Mouse (Mus musculus): ENCODE results near the gene Tex35.

Tex35 gene

DNA sequence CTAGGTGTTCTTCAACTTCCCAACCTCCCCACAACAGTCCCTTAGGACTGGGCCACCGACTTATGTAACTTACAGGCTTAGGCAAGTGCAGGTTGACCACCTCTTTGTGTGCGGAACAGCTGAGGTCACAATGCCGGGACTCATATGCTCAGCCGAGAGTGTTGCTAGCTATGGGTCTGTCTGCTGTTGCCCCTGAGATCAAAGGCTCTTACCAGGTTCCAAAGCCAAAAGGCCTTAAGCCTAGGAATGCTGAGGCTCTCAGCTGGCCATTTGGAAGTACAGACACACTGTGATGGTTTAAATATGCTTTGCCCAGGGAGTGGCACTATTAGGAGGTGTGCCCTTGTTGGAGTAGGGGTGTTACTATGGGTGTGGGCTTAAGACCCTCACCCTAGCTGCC lies at the start of gene Tex35:
Gene Tex35, minus strand, starts transcription at position 101 of the 400 bp plus-strand sequence.
- no peak for DNase-seq (ENCODE audit: low spot score)

- DNase-seq (ENCODE audit: low spot score) = no peak
Measured at GRCm38 (mm10) chr1:157153781-157154180, 45.3 kb upstream of the Tex35 start.

DNA sequence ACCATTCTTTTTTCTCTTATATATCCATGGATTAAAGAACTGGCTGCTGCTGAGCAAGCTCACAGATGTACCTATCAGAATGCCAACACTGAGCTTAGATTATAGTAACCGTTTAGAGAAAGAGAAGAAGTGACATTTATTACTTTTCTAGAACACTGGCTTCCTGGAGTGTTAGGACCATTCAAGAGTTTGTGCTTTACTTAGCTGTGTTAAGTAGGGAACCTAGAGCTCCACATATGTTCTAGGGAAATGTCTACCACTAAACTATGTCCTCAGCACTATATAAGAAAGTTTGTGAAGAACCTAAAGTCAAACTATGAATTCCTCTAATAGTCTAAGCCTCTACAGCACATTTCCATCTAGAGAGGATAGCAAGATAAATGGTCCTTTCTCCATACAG lies 41.6 kb upstream of the Tex35 start:
- no peak for DNase-seq (ENCODE audit: low spot score)

GRCm38 (mm10) chr1:157144621-157145020 lies 36.1 kb upstream of the Tex35 start:
- DNase-seq (ENCODE audit: low spot score) = no peak

GRCm38 (mm10) chr1:157143326-157143932 lies 34.9 kb upstream of the Tex35 start:
- DNase-seq (ENCODE audit: low spot score) = no peak

DNA sequence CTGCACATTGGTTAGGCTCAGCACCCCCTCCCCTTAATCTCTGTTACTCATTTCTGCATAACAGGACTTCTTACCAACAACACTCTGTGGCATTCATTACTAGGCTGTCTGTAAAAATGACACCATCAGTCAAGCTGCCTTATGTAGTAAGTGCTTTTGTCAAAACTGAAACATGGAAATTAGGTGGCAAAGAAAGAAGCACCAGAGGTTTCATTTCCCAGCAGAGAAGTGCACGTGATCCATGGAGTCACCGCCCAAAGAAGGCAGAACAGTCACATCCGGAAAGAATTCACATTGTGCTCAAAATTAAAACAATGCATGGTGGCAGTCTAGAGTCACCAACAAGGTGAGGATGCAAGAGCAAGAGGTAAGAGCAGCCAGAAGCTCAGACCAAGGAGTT lies 32.5 kb upstream of the Tex35 start:
- no peak for DNase-seq (ENCODE audit: low spot score)

DNA sequence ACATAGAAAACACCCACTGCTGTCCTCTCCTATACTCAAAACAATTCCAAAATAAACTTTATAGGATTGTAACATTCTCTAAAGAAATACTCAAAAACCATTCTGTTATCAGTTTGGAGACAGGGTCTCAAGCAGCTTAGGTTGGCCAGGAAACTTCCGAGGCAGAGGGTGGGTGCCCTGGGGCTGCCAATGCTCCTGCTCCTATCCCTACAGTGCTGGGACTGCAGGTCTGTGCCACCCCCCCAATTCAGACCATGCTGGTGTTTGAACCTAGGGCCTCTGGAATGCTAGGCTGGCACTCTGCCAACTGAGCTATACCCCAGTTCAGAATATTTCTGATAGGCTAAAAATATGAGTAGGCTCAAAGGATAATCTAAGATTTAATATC lies 29.4 kb upstream of the Tex35 start:
- no peak for DNase-seq (ENCODE audit: low spot score)

- no peak for DNase-seq (ENCODE audit: low spot score)
Measured at GRCm38 (mm10) chr1:157137132-157137853, 28.8 kb upstream of the Tex35 start.

GRCm38 (mm10) chr1:157128219-157128618 lies 19.7 kb upstream of the Tex35 start:
- DNase-seq (ENCODE audit: low spot score) = no peak

GRCm38 (mm10) chr1:157123836-157124235 lies 15.4 kb upstream of the Tex35 start:
- DNase-seq (ENCODE audit: low spot score) = no peak

DNA sequence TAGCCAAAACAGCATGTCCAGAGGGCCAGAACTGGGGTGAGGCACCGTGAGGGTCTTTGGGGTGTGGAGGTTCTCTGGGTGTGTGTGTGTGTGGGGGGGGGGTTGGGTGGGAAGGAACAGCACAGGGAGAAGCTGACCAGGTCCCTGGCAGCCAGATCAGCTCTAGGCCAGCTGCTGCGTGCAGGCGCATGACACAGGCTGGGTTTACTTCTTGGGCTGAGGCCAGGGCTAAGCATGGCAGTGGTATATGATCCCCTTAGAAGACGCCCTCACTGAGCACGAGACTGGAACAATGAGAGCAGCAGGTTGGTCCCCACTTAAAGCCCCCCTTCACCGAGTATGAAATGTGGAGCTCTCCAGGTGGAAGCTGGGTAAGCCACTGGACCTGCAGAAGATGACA lies 10.7 kb upstream of the Tex35 start:
- DNase-seq (ENCODE audit: low spot score) = no peak

DNA sequence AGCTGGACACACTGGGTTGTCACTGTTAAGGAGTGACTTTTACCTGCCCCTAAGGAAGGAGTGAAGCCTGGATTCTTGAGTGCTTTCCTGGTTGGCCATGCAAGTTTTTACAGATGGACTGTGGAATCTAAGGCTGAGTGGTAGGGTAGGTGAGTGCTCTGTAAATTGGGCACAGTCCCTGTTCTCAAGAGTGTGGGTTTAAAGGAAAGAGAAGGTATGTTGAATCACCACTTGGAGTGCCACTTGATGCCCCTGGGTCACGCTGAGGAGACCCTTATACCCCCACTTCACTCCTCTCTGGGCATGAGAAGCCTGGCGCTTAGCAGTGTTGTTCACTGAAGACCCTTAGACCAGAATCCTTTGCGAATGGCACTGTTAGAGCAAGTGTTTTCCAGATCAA lies 9.0 kb upstream of the Tex35 start:
- DNase-seq (ENCODE audit: low spot score) = no peak

DNA sequence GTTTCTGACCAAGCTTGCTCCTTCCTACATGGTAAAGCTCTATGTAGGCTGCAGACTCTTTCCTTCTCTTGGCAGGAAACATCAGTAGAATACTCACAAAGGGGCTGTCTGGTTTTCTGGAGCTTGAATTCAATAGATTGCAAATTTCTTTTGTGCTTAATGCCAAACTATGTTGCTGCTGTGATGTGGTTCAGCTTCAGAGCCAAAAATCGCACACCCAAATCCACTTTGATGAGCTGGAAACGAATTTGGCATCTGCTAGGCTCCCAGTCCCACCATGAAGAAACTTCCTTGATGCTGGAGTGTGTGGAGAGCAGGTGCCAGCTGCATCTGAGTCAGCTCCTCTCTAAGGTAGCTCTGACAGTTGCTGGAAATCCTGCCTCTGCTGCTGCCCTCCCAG lies 6.0 kb upstream of the Tex35 start:
- DNase-seq (ENCODE audit: low spot score) = no peak

GRCm38 (mm10) chr1:157110287-157110835 lies 1.9 kb upstream of the Tex35 start:
- DNase-seq (ENCODE audit: low spot score) = no peak

- DNase-seq (ENCODE audit: low spot score) = no peak
Measured at GRCm38 (mm10) chr1:157101122-157101865, 7.2 kb downstream of the Tex35 start.

GRCm38 (mm10) chr1:157095534-157095933 lies 12.9 kb downstream of the Tex35 start:
- no peak for DNase-seq (ENCODE audit: low spot score)

DNA sequence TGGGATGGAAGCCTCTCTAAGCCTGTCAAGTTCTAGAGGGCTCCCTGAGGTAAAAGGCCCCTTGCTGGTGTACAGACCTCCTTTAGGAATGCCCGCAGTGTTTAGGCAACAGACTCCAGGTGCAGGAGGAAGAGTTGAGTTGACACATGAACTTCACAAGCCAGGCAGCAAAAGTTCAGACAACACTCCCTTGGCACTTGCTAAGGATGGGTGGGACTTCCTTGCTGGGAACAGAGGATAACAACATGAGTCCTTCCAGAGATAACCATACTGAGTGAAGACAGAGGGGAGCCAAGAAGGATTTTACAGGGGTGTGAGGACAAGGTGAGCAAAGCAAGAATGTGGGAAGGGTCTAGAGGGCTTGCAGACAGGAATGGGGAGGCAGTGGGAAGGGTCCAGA lies 15.9 kb downstream of the Tex35 start:
- DNase-seq (ENCODE audit: low spot score) = no peak

DNA sequence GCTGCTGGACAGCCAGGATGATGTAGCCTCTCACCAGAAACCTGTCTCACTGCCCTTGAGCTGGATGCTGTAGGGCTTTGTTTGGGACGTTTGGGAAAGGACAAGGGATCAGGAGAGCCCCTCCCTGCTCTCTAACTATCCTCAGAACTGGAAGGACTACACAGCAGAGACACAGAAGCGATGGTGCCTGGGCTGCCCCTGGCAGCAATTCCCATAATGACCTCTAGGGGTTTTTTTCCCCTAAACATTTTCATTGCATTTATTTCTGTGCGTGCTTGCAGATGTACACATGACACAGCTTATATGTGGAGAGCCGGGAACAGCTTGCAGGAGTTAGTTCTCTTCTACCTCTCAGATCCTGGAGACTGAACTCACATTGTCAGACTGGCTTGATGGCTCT lies 16.3 kb downstream of the Tex35 start:
- DNase-seq (ENCODE audit: low spot score) = no peak

DNA sequence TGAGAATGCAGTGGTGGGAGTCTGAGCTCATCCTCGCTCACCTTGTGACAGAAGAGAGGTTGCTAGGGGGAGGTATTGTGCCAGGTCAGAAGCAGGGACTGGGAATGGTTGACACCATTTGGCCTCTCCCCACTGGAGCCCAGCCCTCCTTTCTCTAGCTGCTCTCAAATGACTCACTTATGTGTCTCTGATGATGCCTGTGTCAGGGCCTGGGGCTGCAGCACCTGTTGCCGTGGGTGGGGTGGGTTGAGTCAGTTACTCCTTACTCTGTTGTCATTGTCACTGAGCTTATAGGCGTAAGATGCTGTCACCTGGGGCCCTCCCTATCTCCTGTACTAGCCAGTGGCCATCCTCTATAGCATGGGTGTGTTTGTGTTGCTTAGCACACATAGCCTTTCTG lies 17.6 kb downstream of the Tex35 start:
- DNase-seq (ENCODE audit: low spot score) = no peak

- DNase-seq (ENCODE audit: low spot score) = no peak
Measured at GRCm38 (mm10) chr1:157086097-157086994, 22.1 kb downstream of the Tex35 start.

DNA sequence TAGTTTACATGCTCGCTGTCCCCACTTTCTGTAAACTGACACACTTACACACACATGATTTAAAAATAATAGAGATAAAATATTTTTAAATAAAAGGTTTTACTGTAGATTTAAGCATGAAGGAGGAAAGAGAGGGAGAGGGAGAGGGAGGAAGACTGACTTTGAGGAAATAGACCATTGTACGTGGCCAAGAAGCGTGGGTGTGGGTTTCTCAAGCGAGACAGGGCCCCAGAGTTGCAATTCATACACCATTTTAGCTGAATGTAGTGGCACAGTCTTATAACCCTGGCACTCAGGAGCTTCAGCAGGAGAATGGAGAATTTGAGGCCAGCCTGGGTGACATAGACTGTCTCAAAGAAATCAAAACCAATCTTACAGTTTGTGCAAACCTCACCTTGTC lies 25.5 kb downstream of the Tex35 start:
- no peak for DNase-seq (ENCODE audit: low spot score)

DNA sequence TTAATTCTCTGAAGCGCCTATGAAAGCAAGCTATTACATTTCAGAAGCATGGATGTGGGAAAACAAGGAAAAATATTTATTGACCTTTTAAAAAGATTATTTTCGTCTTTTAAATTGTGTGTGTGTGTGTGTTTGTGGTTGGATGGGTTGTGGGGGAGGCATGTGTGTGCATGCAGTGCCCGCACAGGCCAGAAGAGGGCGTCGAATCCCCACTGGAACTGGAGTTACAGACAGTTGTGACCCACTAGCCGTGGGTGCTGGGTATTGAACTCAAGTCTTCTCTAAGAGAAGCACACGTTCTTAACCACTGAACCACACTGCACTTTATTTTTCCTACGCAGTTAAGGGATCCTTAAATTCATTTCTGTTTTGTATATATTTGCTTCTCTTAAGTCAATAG lies 26.5 kb downstream of the Tex35 start:
- no peak for DNase-seq (ENCODE audit: low spot score)
